Mouse (Mus musculus) heart, embryonic 10.5 days (tissue): ENCODE data around the gene Zfp579. TPM values are rescaled to one million over a fixed set of nuclear protein-coding genes. Genes with fewer than 3 reads are reported as not detected.
"Not testable (repeated sequence)": the region's sequence is repeated elsewhere in the genome, so short reads cannot be mapped to it uniquely, and the experiment has no call there.

Source experiments
- DNase-seq: peaks from one replicate; pipeline ENCODE4 v3.0.0-alpha.2; 2017; ENCODE audit warnings: low spot score
- H3K27ac ChIP-seq: fragments of 300-500 bp; sonication (generic); 2 replicates; pipeline ENCODE4 v1.5.1; 2016; ENCODE audit warnings: mild to moderate bottlenecking
- H3K27me3 ChIP-seq: fragments of 300-500 bp; sonication (generic); 2 replicates; pipeline ENCODE4 v1.6.1; 2016; ENCODE audit warnings: mild to moderate bottlenecking; ENCODE audit not compliant: poor library complexity, insufficient read depth, severe bottlenecking
- H3K36me3 ChIP-seq: fragments of 300-500 bp; sonication (generic); 2 replicates; pipeline ENCODE4 v1.6.1; 2016; ENCODE audit warnings: mild to moderate bottlenecking, moderate library complexity
- H3K4me1 ChIP-seq: fragments of 300-500 bp; sonication (generic); 2 replicates; pipeline ENCODE4 v1.6.1; 2016; ENCODE audit warnings: mild to moderate bottlenecking
- H3K4me3 ChIP-seq: fragments of 300-500 bp; sonication (generic); 2 replicates; pipeline ENCODE4 v1.5.1; 2016; ENCODE audit warnings: mild to moderate bottlenecking, moderate library complexity
- H3K9me3 ChIP-seq: fragments of 300-500 bp; sonication (generic); 2 replicates; pipeline ENCODE4 v1.6.1; 2016; ENCODE audit warnings: mild to moderate bottlenecking, moderate library complexity
- WGBS: fragments of 180-500 bp; shearing (Covaris S2); methylation state at CpG from one replicate; pipeline ENCODE4 v1.1.7; 2016; 5-methylcytosine and 5-hydroxymethylcytosine counted together
- polyA plus RNA-seq: library from polyadenylated mRNA; unstranded; fragments of >200 nt; fragmentation: Nextera tagmentation; extraction: Ambion mirVana; gene quantifications from 2 replicates; pipeline ENCODE4 v1.2.1, GENCODE M21; 2016

The Zfp579 gene
- polyA plus RNA-seq, 1 experiment from 2014 or later = 29.2 TPM

DNA sequence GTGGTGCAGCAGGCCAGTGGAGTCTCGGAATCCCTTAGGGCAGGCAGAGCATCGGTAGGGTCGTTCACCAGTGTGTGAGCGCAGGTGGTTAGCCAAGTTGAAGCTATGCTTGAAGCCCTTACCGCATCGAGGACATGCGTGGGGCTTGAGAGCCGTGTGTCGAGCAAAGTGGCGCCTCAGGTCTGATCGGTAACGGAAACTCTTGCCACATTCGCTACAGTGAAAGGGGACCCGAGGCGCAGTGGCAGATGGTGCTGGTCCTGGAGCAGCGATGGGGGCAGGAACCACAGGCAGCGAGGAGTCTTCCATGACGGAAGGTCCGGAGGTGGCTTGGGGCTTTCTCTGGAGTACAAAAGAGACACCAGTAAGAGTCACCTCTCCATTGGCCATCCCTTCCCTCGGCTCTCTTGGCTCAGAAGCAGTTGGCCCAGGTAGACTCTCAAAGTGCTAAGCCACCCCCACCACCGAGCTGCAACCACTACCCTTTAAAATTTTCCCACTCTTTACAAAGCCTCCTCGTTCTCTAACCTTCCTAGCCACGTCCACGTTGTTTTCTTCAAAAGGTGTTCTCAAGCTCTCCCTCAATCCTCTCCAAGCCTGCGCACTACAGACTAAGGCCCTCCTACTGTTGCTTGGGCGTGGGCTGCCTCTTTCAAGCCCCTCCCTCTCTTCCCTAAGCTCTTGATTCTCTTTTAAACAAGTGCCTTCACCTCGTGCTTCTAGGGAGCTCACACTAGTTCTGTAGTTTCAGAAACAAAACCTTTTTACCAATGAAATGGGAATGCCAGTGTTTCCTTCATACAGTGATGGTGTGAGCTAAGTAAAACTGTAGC is 16.9 kb upstream of the Zfp579 start:
- no peak for DNase-seq
- Histone ChIP-seq H3K4me1 (0 out of 2 replicates have a peak, but pooled peaks cover 4% of the 10 kb centered on the region), H3K9me3 (peaks cover 6% of the 10 kb centered on the region; the same call in 1 of the 2 replicates), H3K27me3 (no peaks in the 10 kb centered on the region), H3K36me3 (peaks cover 65% of the 10 kb centered on the region), H3K4me3 (peak overlapping the region; percentile 84), H3K27ac (peak overlapping the region; percentile 56; the same call in 1 of the 2 replicates)
- WGBS = 88% methylated on average over 27 of the region's 27 CpGs

- no peaks in the 10 kb centered on the region for H3K27me3 ChIP-seq
- no peak for DNase-seq
- H3K9me3 ChIP-seq = peaks cover 6% of the 10 kb centered on the region; the same call in 1 of the 2 replicates
- no peak overlapping the region for H3K4me3 ChIP-seq
- no peaks in the 10 kb centered on the region for H3K4me1 ChIP-seq
- WGBS = 93% methylated on average over 26 of the region's 26 CpGs
- H3K27ac ChIP-seq = no peak overlapping the region
- peaks cover 72% of the 10 kb centered on the region for H3K36me3 ChIP-seq
Observed at GRCm38 (mm10) chr7:5008229-5008628, 12.3 kb upstream of the Zfp579 start.

- not testable (repeated sequence) for H3K4me3 ChIP-seq, DNase-seq, H3K27ac ChIP-seq, H3K27me3 ChIP-seq, H3K4me1 ChIP-seq, H3K9me3 ChIP-seq
- peaks cover 19% of the 10 kb centered on the region for H3K36me3 ChIP-seq
- WGBS = 74% methylated on average over 8 of the region's 8 CpGs
Observed at GRCm38 (mm10) chr7:5002876-5003275, 6.9 kb upstream of the Zfp579 start.

DNA sequence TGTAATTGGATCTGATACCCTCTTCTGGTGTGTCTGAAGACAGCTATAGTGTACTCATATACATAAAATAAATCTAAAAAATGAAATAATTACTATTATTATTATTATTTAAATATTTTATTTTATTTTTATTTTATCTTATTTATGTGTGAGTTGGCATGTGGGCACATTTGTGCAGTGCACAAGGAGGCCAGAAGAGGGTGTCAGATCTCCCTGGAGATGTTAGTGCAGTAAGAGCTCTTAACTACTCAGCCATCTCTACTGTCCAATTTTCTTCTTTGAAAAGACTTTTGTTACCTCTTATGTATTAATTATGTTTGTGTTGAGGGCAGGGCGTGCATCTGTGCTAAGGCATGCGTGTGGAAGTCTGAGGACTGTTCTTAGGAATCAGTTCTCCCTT is 3.9 kb upstream of the Zfp579 start:
- 54% methylated on average over 2 of the region's 2 CpGs for WGBS
- Histone ChIP-seq H3K27me3 (peaks cover 6% of the 10 kb centered on the region), H3K9me3 (no peaks in the 10 kb centered on the region), H3K36me3 (no peaks in the 10 kb centered on the region), H3K4me3 (no peak overlapping the region), H3K4me1 (peaks cover 15% of the 10 kb centered on the region), H3K27ac (no peak overlapping the region)
- no peak for DNase-seq

DNA sequence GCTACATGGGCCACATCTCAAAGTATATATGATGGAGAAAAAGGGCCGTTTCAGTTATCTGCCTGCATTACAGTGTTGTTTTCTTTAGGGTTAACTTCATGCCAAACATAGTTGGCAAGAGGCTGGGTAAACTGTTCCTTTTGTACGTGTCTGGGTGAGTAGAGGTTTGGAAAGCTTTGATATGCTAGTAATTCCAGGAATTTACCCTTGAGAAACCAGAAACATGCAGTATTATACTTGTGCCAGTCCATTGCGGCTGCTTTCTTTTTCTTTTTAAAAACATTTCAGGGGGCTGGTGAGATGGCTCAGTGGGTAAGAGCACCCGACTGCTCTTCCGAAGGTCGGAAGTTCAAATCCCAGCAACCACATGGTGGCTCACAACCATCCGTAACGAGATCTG is 976 bp upstream of the Zfp579 start:
- DNase-seq = no peak
- H3K4me3 ChIP-seq = peak overlapping the region; percentile 71
- WGBS = 53% methylated on average over 8 of the region's 8 CpGs
- peaks cover 35% of the 10 kb centered on the region for H3K27me3 ChIP-seq
- peaks cover 25% of the 10 kb centered on the region for H3K36me3 ChIP-seq
- H3K9me3 ChIP-seq = peaks cover 9% of the 10 kb centered on the region
- H3K27ac ChIP-seq = peak overlapping the region; percentile 85; the same call in 1 of the 2 replicates
- peaks cover 34% of the 10 kb centered on the region for H3K4me1 ChIP-seq

GRCm38 (mm10) chr7:4995268-4996002 is 523 bp downstream of the Zfp579 start:
- Histone ChIP-seq H3K27me3 (peaks cover 43% of the 10 kb centered on the region), H3K4me3 (peak overlapping the region; percentile 71), H3K36me3 (peaks cover 25% of the 10 kb centered on the region), H3K4me1 (peaks cover 34% of the 10 kb centered on the region), H3K27ac (peak overlapping the region; percentile 85), H3K9me3 (peaks cover 9% of the 10 kb centered on the region)
- no peak for DNase-seq
- 7% methylated on average over 19 of the region's 19 CpGs for WGBS

DNA sequence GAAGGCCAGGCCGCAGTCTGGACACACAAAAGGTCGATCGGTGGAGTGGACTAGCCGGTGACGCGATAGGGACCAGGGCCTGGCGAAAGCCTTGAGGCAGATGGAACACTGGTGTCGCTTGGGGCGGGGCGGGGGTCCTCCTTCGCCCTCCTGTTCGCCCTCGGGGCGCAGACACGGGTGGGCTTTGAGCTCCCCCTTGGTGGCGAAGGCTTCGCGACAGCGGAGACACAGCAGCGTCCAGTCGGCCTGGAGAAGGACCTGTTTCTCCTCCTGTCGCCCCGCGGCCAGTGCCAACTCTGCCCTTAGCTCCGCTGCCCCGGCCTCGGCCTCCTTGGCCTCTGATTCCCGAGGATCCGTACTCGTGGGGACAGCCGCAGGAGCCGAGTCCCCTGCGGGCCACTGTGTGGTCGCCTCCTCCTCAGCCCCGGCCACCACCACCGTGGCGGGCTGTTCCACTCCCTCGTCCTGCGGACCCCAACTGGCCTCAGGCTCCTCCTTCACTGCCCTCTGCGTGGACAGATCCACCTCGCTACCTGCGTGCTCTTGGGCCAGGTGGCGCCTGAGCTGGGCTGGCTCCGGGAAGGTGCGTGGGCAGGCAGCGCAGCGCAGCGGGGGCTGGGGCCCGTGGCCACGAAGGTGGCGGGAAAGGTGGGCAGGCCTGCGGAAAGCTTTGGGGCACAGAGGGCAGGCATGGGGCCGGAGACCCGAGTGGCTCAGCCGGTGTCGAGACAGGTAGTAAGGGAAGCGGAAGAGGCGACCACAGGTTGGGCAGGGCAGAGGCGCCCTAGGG is 1.8 kb downstream of the Zfp579 start:
- Histone ChIP-seq H3K4me3 (peak overlapping the region; percentile 71), H3K27me3 (peaks cover 43% of the 10 kb centered on the region), H3K27ac (0 out of 2 replicates have a peak overlapping the region, but pooled peaks have one; percentile 24), H3K36me3 (peaks cover 25% of the 10 kb centered on the region), H3K4me1 (peaks cover 34% of the 10 kb centered on the region), H3K9me3 (peaks cover 9% of the 10 kb centered on the region)
- WGBS = 35% methylated on average over 59 of the region's 59 CpGs
- no peak for DNase-seq

- Histone ChIP-seq H3K27ac (0 out of 2 replicates have a peak overlapping the region, but pooled peaks have one; percentile 7), H3K36me3 (peaks cover 25% of the 10 kb centered on the region), H3K9me3 (peaks cover 9% of the 10 kb centered on the region), H3K4me3 (peak overlapping the region; percentile 71), H3K4me1 (peaks cover 34% of the 10 kb centered on the region), H3K27me3 (peaks cover 43% of the 10 kb centered on the region)
- WGBS = 17% methylated on average over 55 of the region's 55 CpGs
- no peak for DNase-seq
Observed at GRCm38 (mm10) chr7:4993347-4993998, 2.5 kb downstream of the Zfp579 start.

- peaks cover 20% of the 10 kb centered on the region for H3K27me3 ChIP-seq
- H3K4me1 ChIP-seq = 0 out of 2 replicates have a peak, but pooled peaks cover 3% of the 10 kb centered on the region
- H3K4me3 ChIP-seq = no peak overlapping the region
- peaks cover 12% of the 10 kb centered on the region for H3K36me3 ChIP-seq
- no peak overlapping the region for H3K27ac ChIP-seq
- DNase-seq = no peak
- H3K9me3 ChIP-seq = peaks cover under 1% of the 10 kb centered on the region; the same call in 1 of the 2 replicates
- 37% methylated on average over 2 of the region's 2 CpGs for WGBS
Observed at GRCm38 (mm10) chr7:4988250-4988649, 7.7 kb downstream of the Zfp579 start.

DNA sequence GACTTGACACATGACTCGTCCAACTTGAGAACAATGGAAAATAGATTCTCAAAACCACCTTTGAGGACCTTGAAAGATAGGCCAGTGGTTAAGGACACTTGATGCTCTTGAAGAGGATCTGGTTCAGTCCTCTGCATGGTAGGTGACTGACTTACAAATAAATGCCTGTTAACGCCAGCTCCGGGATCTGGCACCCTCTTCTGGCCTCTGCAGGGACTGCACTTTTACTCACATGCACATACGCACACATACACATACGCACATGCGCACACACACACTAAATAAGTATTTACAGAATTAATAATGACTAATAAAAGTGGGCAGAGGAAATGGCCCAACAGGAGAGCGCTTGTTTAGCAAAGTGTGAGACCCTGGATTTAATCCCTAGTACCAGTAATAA is 19.1 kb downstream of the Zfp579 start:
- no peaks in the 10 kb centered on the region for H3K36me3 ChIP-seq
- H3K9me3 ChIP-seq = no peaks in the 10 kb centered on the region
- no peak overlapping the region for H3K4me3 ChIP-seq
- WGBS = 82% methylated on average over 7 of the region's 7 CpGs
- H3K4me1 ChIP-seq = peaks cover 17% of the 10 kb centered on the region
- no peak for DNase-seq
- no peak overlapping the region for H3K27ac ChIP-seq
- H3K27me3 ChIP-seq = no peaks in the 10 kb centered on the region

GRCm38 (mm10) chr7:4975455-4975854 is 20.5 kb downstream of the Zfp579 start:
- Histone ChIP-seq H3K27me3 (no peaks in the 10 kb centered on the region), H3K9me3 (no peaks in the 10 kb centered on the region), H3K4me1 (peaks cover 20% of the 10 kb centered on the region), H3K4me3 (no peak overlapping the region), H3K36me3 (no peaks in the 10 kb centered on the region), H3K27ac (no peak overlapping the region)
- DNase-seq = no peak
- WGBS = 58% methylated on average over 4 of the region's 4 CpGs
